Mouse (Mus musculus) lung, embryonic 16.5 days (tissue): ENCODE measurements around the gene Rcor3. TPM values are rescaled to one million over a fixed set of nuclear protein-coding genes. Genes with fewer than 3 reads are reported as not detected.
A peak's percentile ranks its signal among the peaks of the same experiment; 100 is the strongest.

Source experiments
- ATAC-seq: fragments of 200-750 bp; cut with Nextera tagmentation; 2 replicates; pipeline ENCODE4 v1.8.0; 2017; ENCODE audit warnings: low read depth, mild to moderate bottlenecking, moderate library complexity
- H3K27ac ChIP-seq: fragments of 300-500 bp; sonication (generic); 2 replicates; pipeline ENCODE4 v1.5.1; 2014; ENCODE audit warnings: mild to moderate bottlenecking, control low read depth, low read length
- H3K27me3 ChIP-seq: fragments of 300-500 bp; sonication (generic); 2 replicates; pipeline ENCODE4 v1.6.1; 2014; ENCODE audit warnings: low read depth, low read length, mixed read lengths; ENCODE audit not compliant: control insufficient read depth, insufficient read depth
- H3K36me3 ChIP-seq: fragments of 300-500 bp; sonication (generic); 2 replicates; pipeline ENCODE4 v1.6.1; 2014; ENCODE audit warnings: low read length; ENCODE audit not compliant: control insufficient read depth, insufficient read depth
- H3K4me1 ChIP-seq: fragments of 300-500 bp; sonication (generic); replicated peaks from 2 replicates; pipeline ENCODE4 v1.6.1; 2014; ENCODE audit warnings: low read length, mixed read lengths; ENCODE audit not compliant: control insufficient read depth, insufficient read depth
- H3K4me2 ChIP-seq: fragments of 300-500 bp; sonication (generic); 2 replicates; pipeline ENCODE4 v1.6.1; 2014; ENCODE audit warnings: low read depth, low read length, control low read depth
- H3K4me3 ChIP-seq: fragments of 300-500 bp; sonication (generic); 2 replicates; pipeline ENCODE4 v1.5.1; 2014; ENCODE audit warnings: mild to moderate bottlenecking, low read length, control low read depth
- H3K9ac ChIP-seq: fragments of 300-500 bp; sonication (generic); 2 replicates; pipeline ENCODE4 v1.6.1; 2014; ENCODE audit warnings: low read length, control low read depth
- H3K9me3 ChIP-seq: fragments of 300-500 bp; sonication (generic); 2 replicates; pipeline ENCODE4 v1.6.1; 2016; ENCODE audit warnings: low read length; ENCODE audit not compliant: control insufficient read depth
- WGBS: fragments of 180-500 bp; shearing (Covaris S2); extraction: QIAGEN DNeasy Blood & Tissue Kit; methylation state at CpG from one replicate; pipeline ENCODE4 v1.1.7; 2014; 5-methylcytosine and 5-hydroxymethylcytosine counted together
- polyA plus RNA-seq: library from polyadenylated mRNA; unstranded; fragments of >200 nt; fragmentation: Nextera tagmentation; extraction: Ambion mirVana; gene quantifications from 2 replicates; pipeline ENCODE4 v1.2.1, GENCODE M21; 2015

Rcor3 gene
- polyA plus RNA-seq, 1 experiment from 2014 or later: 29.2 TPM

GRCm38 (mm10) chr1:192130202-192130601, 7.7 kb downstream of the Rcor3 start:
- no peak overlapping the region for H3K4me2 ChIP-seq
- no peak overlapping the region for H3K4me3 ChIP-seq
- no peak overlapping the region for H3K27ac ChIP-seq
- WGBS: 87% methylated on average over 1 of the region's 1 CpGs
- H3K36me3 ChIP-seq: peaks cover 14% of the 10 kb centered on the region; the same call in 1 of the 2 replicates
- H3K9me3 ChIP-seq: no peaks in the 10 kb centered on the region
- no peak for ATAC-seq
- no peak overlapping the region for H3K9ac ChIP-seq
- no peaks in the 10 kb centered on the region for H3K27me3 ChIP-seq
- H3K4me1 ChIP-seq: no peaks in the 10 kb centered on the region

- Histone ChIP-seq H3K27ac (no peak overlapping the region), H3K4me2 (no peak overlapping the region), H3K36me3 (peaks cover 17% of the 10 kb centered on the region), H3K4me1 (no peaks in the 10 kb centered on the region), H3K9me3 (no peaks in the 10 kb centered on the region), H3K27me3 (no peaks in the 10 kb centered on the region), H3K9ac (no peak overlapping the region), H3K4me3 (no peak overlapping the region)
- WGBS: 86% methylated on average over 8 of the region's 8 CpGs
- no peak for ATAC-seq
Measured at GRCm38 (mm10) chr1:192128343-192128742, 9.5 kb downstream of the Rcor3 start.

GRCm38 (mm10) chr1:192125761-192126160, 12.1 kb downstream of the Rcor3 start:
- peaks cover 33% of the 10 kb centered on the region for H3K36me3 ChIP-seq
- no peak for ATAC-seq
- no peaks in the 10 kb centered on the region for H3K9me3 ChIP-seq
- H3K9ac ChIP-seq: no peak overlapping the region
- 90% methylated on average over 6 of the region's 6 CpGs for WGBS
- no peak overlapping the region for H3K4me2 ChIP-seq
- no peaks in the 10 kb centered on the region for H3K27me3 ChIP-seq
- no peak overlapping the region for H3K4me3 ChIP-seq
- H3K4me1 ChIP-seq: no peaks in the 10 kb centered on the region
- H3K27ac ChIP-seq: no peak overlapping the region

GRCm38 (mm10) chr1:192116262-192116661, 21.6 kb downstream of the Rcor3 start:
- Histone ChIP-seq H3K4me3 (no peak overlapping the region), H3K9me3 (no peaks in the 10 kb centered on the region), H3K4me2 (no peak overlapping the region), H3K27me3 (no peaks in the 10 kb centered on the region), H3K27ac (no peak overlapping the region), H3K4me1 (no peaks in the 10 kb centered on the region), H3K9ac (no peak overlapping the region), H3K36me3 (peaks cover 49% of the 10 kb centered on the region)
- ATAC-seq: no peak
- 88% methylated on average over 6 of the region's 6 CpGs for WGBS

GRCm38 (mm10) chr1:192115378-192115777, 22.5 kb downstream of the Rcor3 start:
- Histone ChIP-seq H3K4me2 (no peak overlapping the region), H3K4me1 (no peaks in the 10 kb centered on the region), H3K36me3 (peaks cover 46% of the 10 kb centered on the region), H3K9ac (no peak overlapping the region), H3K27ac (no peak overlapping the region), H3K9me3 (no peaks in the 10 kb centered on the region), H3K27me3 (no peaks in the 10 kb centered on the region), H3K4me3 (no peak overlapping the region)
- no peak for ATAC-seq
- 85% methylated on average over 1 of the region's 1 CpGs for WGBS

GRCm38 (mm10) chr1:192109169-192109568, 28.7 kb downstream of the Rcor3 start:
- WGBS: 50% methylated on average over 6 of the region's 6 CpGs
- Histone ChIP-seq H3K9me3 (no peaks in the 10 kb centered on the region), H3K9ac (no peak overlapping the region), H3K36me3 (peaks cover 30% of the 10 kb centered on the region), H3K4me1 (no peaks in the 10 kb centered on the region), H3K4me3 (no peak overlapping the region), H3K27ac (no peak overlapping the region), H3K4me2 (no peak overlapping the region), H3K27me3 (no peaks in the 10 kb centered on the region)
- ATAC-seq: no peak

GRCm38 (mm10) chr1:192107352-192107751, 30.5 kb downstream of the Rcor3 start:
- Histone ChIP-seq H3K9me3 (no peaks in the 10 kb centered on the region), H3K36me3 (peaks cover 27% of the 10 kb centered on the region), H3K4me3 (no peak overlapping the region), H3K27me3 (no peaks in the 10 kb centered on the region), H3K4me2 (no peak overlapping the region), H3K27ac (no peak overlapping the region), H3K4me1 (no peaks in the 10 kb centered on the region), H3K9ac (no peak overlapping the region)
- peak; percentile 67; the same call in 1 of the 2 replicates for ATAC-seq
- WGBS: 14% methylated on average over 2 of the region's 2 CpGs

- no peak for ATAC-seq
- WGBS: 83% methylated on average over 4 of the region's 4 CpGs
- Histone ChIP-seq H3K27me3 (no peaks in the 10 kb centered on the region), H3K9me3 (no peaks in the 10 kb centered on the region), H3K4me2 (no peak overlapping the region), H3K36me3 (peaks cover 27% of the 10 kb centered on the region), H3K4me3 (no peak overlapping the region), H3K4me1 (no peaks in the 10 kb centered on the region), H3K9ac (no peak overlapping the region), H3K27ac (no peak overlapping the region)
Measured at GRCm38 (mm10) chr1:192105902-192106389, 31.9 kb downstream of the Rcor3 start.

- H3K27ac ChIP-seq: no peak overlapping the region
- no peak overlapping the region for H3K9ac ChIP-seq
- H3K27me3 ChIP-seq: no peaks in the 10 kb centered on the region
- peaks cover 21% of the 10 kb centered on the region for H3K36me3 ChIP-seq
- no peaks in the 10 kb centered on the region for H3K4me1 ChIP-seq
- WGBS: 96% methylated on average over 9 of the region's 9 CpGs
- H3K4me2 ChIP-seq: no peak overlapping the region
- H3K4me3 ChIP-seq: no peak overlapping the region
- ATAC-seq: no peak
- H3K9me3 ChIP-seq: no peaks in the 10 kb centered on the region
Measured at GRCm38 (mm10) chr1:192104021-192104420, 33.8 kb downstream of the Rcor3 start.

- Histone ChIP-seq H3K36me3 (peaks cover 21% of the 10 kb centered on the region), H3K4me2 (no peak overlapping the region), H3K27ac (no peak overlapping the region), H3K9me3 (no peaks in the 10 kb centered on the region), H3K27me3 (no peaks in the 10 kb centered on the region), H3K4me1 (no peaks in the 10 kb centered on the region), H3K4me3 (no peak overlapping the region), H3K9ac (no peak overlapping the region)
- WGBS: 72% methylated on average over 6 of the region's 6 CpGs
- no peak for ATAC-seq
Measured at GRCm38 (mm10) chr1:192103176-192103575, 34.7 kb downstream of the Rcor3 start.
